Mouse (Mus musculus) hindbrain, embryonic 14.5 days (tissue): ENCODE results near the gene Stk10. TPM values are rescaled to one million over a fixed set of nuclear protein-coding genes. Genes with fewer than 3 reads are reported as not detected.

Experiments
- ATAC-seq: fragments of 200-750 bp; cut with Nextera tagmentation; 2 replicates; pipeline ENCODE4 v1.8.0; 2017; ENCODE audit warnings: moderate number of reproducible peaks, mild to moderate bottlenecking, moderate TSS enrichment, moderate library complexity; ENCODE audit not compliant: low FRiP score
- DNase-seq: peaks from one replicate; pipeline ENCODE4 v3.0.0-alpha.2; 2015; ENCODE audit warnings: low spot score
- H3K27ac ChIP-seq: fragments of 300-500 bp; sonication (generic); 2 replicates; pipeline ENCODE4 v1.5.1; 2014; ENCODE audit warnings: mild to moderate bottlenecking, moderate library complexity
- H3K27me3 ChIP-seq: fragments of 300-500 bp; sonication (generic); 2 replicates; pipeline ENCODE4 v1.6.1; 2014; ENCODE audit warnings: mild to moderate bottlenecking, low read length, mixed read lengths; ENCODE audit not compliant: control insufficient read depth, insufficient read depth
- H3K36me3 ChIP-seq: fragments of 300-500 bp; sonication (generic); replicated peaks from 2 replicates; pipeline ENCODE4 v1.6.1; 2014; ENCODE audit not compliant: control insufficient read depth, insufficient read depth
- H3K4me1 ChIP-seq: fragments of 300-500 bp; sonication (generic); replicated peaks from 2 replicates; pipeline ENCODE4 v1.6.1; 2014; ENCODE audit warnings: antibody characterized with exemption, low read length, mixed read lengths; ENCODE audit not compliant: control insufficient read depth, insufficient read depth
- H3K4me2 ChIP-seq: fragments of 300-500 bp; sonication (generic); replicated peaks from 2 replicates; pipeline ENCODE4 v1.6.1; 2014; ENCODE audit warnings: mild to moderate bottlenecking, moderate library complexity
- H3K4me3 ChIP-seq: fragments of 300-500 bp; sonication (generic); replicated peaks from 2 replicates; pipeline ENCODE4 v1.5.1; 2014; ENCODE audit warnings: mild to moderate bottlenecking, low read length
- H3K9ac ChIP-seq: fragments of 300-500 bp; sonication (generic); 2 replicates; pipeline ENCODE4 v1.6.1; 2014
- H3K9me3 ChIP-seq: fragments of 300-500 bp; sonication (generic); 2 replicates; pipeline ENCODE4 v1.6.1; 2016; ENCODE audit warnings: low read length; ENCODE audit not compliant: control insufficient read depth
- WGBS: fragments of 180-500 bp; shearing (Covaris S2); extraction: QIAGEN DNeasy Blood & Tissue Kit; methylation state at CpG from one replicate; pipeline ENCODE4 v1.1.7; 2014; 5-methylcytosine and 5-hydroxymethylcytosine counted together
- polyA plus RNA-seq: library from polyadenylated mRNA; unstranded; fragments of >200 nt; fragmentation: Nextera tagmentation; extraction: Ambion mirVana; gene quantifications from 2 replicates; pipeline ENCODE4 v1.2.1, GENCODE M21; 2014

The Stk10 gene
- polyA plus RNA-seq, 1 experiment from 2014 or later = 2.2 TPM

DNA sequence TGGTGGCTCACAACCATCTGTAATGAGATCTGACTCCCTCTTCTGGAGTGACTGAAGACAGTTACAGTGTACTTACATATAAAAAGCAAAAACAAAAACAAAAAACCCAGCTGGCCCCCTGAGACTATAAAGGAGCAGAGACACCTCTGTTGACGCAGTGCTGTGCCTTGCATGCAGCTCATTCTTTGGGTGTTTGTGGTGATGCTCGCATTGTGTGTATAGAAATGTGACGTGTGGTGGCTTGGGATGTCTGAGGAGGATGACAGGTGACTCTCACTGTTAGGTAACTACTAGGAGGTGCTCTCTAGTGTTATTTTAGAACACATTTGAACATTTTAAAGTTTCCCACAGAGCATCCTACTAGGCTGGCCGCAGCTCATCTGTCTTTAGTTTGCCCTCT is 2.5 kb downstream of the Stk10 start:
- no peaks in the 10 kb centered on the region for H3K9me3 ChIP-seq
- 98% methylated on average over 4 of the region's 4 CpGs for WGBS
- peaks cover 33% of the 10 kb centered on the region; the same call in 1 of the 2 replicates for H3K4me1 ChIP-seq
- no peak overlapping the region for H3K4me2 ChIP-seq
- H3K27ac ChIP-seq = no peak overlapping the region
- H3K27me3 ChIP-seq = peaks cover 19% of the 10 kb centered on the region; the same call in 1 of the 2 replicates
- DNase-seq (no peak), ATAC-seq (no peak)
- H3K36me3 ChIP-seq = no peaks in the 10 kb centered on the region
- H3K4me3 ChIP-seq = no peak overlapping the region
- no peak overlapping the region for H3K9ac ChIP-seq

DNA sequence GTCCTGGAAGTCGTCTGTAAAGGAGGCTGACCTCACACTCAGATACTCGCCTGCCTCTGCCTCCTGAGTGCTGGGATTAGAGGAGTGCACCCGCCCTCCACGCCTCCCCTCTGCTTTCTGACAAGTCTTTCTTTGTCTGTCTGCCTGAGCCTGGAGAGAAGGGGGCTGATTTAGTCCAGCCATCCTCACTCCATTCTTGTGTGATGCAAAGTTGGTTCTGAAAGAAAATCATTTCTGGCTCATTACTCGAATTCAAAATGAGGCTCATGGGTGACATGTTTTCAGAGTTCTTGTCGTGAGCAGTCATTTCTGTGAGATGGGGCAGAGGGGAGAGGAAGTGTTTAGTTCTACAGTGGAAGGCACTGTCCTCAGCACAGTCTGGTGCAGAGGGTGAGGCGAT is 3.8 kb downstream of the Stk10 start:
- Histone ChIP-seq H3K27me3 (peaks cover 8% of the 10 kb centered on the region; the same call in 1 of the 2 replicates), H3K36me3 (no peaks in the 10 kb centered on the region), H3K4me2 (no peak overlapping the region), H3K4me1 (peaks cover 32% of the 10 kb centered on the region; the same call in 1 of the 2 replicates), H3K4me3 (no peak overlapping the region), H3K27ac (no peak overlapping the region), H3K9ac (no peak overlapping the region), H3K9me3 (no peaks in the 10 kb centered on the region)
- DNase-seq (no peak), ATAC-seq (no peak)
- WGBS = 18% methylated on average over 7 of the region's 7 CpGs

DNA sequence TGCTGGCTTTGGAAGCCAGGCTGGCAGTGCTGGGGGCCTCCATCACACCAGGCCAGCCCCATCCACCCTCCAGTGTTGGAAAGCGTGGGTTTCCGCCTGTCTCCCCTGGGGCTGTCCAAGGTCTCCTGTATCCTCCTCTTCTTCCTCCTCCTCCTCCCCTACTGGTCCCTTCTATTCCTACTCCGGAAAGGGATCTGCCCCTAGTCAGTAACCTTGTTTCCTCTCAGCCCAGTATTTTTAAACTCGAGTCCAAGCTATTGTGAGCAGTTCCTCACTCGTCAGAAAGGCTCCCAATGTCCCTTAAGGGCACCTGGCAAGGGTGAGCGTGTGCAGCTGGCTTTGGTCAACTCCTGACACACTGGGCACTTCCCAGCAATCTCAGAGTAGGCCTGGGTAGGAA is 5.3 kb downstream of the Stk10 start:
- Histone ChIP-seq H3K27ac (no peak overlapping the region), H3K9me3 (no peaks in the 10 kb centered on the region), H3K4me2 (no peak overlapping the region), H3K4me3 (no peak overlapping the region), H3K27me3 (no peaks in the 10 kb centered on the region), H3K36me3 (no peaks in the 10 kb centered on the region), H3K9ac (no peak overlapping the region), H3K4me1 (peaks cover 26% of the 10 kb centered on the region; the same call in 1 of the 2 replicates)
- ATAC-seq = no peak
- DNase-seq = no peak
- WGBS = 71% methylated on average over 6 of the region's 6 CpGs

DNA sequence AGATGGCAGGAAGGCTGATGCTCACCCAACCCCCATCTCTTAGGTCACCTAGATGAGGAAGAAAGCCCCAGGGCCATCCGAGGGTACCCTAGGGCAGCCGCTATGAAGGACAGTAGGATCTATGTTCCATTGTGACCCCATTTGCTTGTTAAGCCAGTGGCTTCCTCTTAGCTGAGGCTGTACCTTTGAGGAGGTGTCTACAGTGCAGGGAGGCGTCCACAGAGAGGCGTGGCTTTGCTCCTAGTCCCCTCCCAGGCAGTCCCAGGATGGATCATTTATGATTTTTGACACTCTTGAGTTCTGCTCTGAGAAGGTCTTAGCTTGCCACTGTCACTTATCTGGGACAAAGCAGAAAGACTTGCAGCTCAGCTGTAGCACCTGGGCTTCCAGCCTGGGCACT is 5.7 kb downstream of the Stk10 start:
- DNase-seq (no peak), ATAC-seq (no peak)
- H3K36me3 ChIP-seq = no peaks in the 10 kb centered on the region
- H3K4me2 ChIP-seq = no peak overlapping the region
- WGBS = 87% methylated on average over 4 of the region's 4 CpGs
- H3K27ac ChIP-seq = no peak overlapping the region
- H3K4me1 ChIP-seq = peaks cover 24% of the 10 kb centered on the region; the same call in 1 of the 2 replicates
- H3K4me3 ChIP-seq = no peak overlapping the region
- no peak overlapping the region for H3K9ac ChIP-seq
- no peaks in the 10 kb centered on the region for H3K27me3 ChIP-seq
- H3K9me3 ChIP-seq = no peaks in the 10 kb centered on the region

DNA sequence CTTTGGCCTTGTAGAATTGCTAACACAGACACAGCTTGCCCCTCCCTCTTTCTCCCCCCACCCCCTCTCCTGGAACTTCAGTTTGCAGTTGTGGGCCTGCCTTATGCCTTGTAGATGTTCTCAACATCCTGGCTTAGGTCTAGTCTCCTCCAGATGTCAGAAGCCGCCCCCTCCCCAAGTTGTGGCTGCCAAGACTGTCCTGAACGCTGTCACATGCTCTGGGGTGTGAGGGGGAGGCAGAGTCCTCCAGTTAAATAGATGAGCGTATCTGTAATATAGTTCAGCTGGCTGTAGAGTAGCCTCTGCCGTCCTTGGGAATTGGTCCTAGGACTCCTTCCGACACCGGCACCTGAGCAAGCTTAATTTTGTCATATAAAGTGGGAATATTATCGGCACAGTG is 6.6 kb downstream of the Stk10 start:
- H3K4me2 ChIP-seq = no peak overlapping the region
- DNase-seq = no peak
- H3K4me3 ChIP-seq = no peak overlapping the region
- 0 out of 2 replicates have a peak, but pooled peaks cover 16% of the 10 kb centered on the region for H3K4me1 ChIP-seq
- WGBS = 90% methylated on average over 7 of the region's 7 CpGs
- no peaks in the 10 kb centered on the region for H3K27me3 ChIP-seq
- no peak overlapping the region for H3K9ac ChIP-seq
- H3K27ac ChIP-seq = no peak overlapping the region
- ATAC-seq = no peak
- H3K9me3 ChIP-seq = no peaks in the 10 kb centered on the region
- H3K36me3 ChIP-seq = no peaks in the 10 kb centered on the region

DNA sequence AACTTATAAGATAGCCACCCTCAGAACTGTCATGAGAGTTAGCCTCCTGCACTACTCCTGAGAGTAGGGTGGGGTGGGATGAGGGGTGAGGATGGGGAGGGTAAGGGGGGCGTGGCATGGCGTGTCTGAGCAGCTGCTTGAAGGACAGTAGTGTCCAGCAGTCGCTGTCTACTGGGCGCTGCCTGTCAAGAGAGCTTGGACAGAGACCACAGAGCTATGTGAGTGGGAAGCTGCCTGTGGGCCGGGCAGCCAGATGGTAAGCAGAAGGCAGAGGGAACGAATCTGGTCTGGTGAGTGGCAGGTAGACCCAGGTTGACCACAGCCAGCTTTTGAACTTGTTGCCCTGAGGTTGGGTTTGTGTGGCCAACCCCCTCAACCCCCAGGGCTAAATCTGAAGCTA is 7.4 kb downstream of the Stk10 start:
- DNase-seq (no peak), ATAC-seq (no peak)
- Histone ChIP-seq H3K9me3 (no peaks in the 10 kb centered on the region), H3K4me3 (no peak overlapping the region), H3K36me3 (no peaks in the 10 kb centered on the region), H3K27ac (no peak overlapping the region), H3K4me2 (no peak overlapping the region), H3K4me1 (0 out of 2 replicates have a peak, but pooled peaks cover 16% of the 10 kb centered on the region), H3K9ac (no peak overlapping the region), H3K27me3 (no peaks in the 10 kb centered on the region)
- WGBS = 73% methylated on average over 6 of the region's 6 CpGs

DNA sequence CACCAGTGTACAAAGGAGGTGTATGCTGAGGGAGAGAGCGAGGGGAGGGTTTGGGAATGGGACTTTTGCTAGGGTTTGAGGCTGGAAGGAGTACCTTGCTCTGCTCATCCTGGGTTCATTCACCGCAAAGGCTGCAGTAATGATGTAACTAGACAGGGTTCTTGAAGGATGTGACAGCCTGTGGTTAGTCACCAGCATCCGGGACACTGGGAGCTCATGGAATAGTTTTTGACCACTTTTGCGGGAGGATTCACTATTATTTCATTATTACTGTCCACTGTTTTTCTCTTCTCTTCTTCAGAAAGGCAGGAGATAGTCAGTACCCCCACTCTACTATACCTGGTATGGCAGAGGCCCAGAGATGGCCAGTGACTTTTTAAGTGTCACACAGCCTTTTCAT is 9.1 kb downstream of the Stk10 start:
- H3K4me1 ChIP-seq = 0 out of 2 replicates have a peak, but pooled peaks cover 15% of the 10 kb centered on the region
- H3K27me3 ChIP-seq = no peaks in the 10 kb centered on the region
- no peak overlapping the region for H3K27ac ChIP-seq
- H3K4me2 ChIP-seq = no peak overlapping the region
- H3K9me3 ChIP-seq = no peaks in the 10 kb centered on the region
- no peak overlapping the region for H3K4me3 ChIP-seq
- ATAC-seq = no peak
- 96% methylated on average over 4 of the region's 4 CpGs for WGBS
- no peak overlapping the region for H3K9ac ChIP-seq
- no peaks in the 10 kb centered on the region for H3K36me3 ChIP-seq
- no peak for DNase-seq

DNA sequence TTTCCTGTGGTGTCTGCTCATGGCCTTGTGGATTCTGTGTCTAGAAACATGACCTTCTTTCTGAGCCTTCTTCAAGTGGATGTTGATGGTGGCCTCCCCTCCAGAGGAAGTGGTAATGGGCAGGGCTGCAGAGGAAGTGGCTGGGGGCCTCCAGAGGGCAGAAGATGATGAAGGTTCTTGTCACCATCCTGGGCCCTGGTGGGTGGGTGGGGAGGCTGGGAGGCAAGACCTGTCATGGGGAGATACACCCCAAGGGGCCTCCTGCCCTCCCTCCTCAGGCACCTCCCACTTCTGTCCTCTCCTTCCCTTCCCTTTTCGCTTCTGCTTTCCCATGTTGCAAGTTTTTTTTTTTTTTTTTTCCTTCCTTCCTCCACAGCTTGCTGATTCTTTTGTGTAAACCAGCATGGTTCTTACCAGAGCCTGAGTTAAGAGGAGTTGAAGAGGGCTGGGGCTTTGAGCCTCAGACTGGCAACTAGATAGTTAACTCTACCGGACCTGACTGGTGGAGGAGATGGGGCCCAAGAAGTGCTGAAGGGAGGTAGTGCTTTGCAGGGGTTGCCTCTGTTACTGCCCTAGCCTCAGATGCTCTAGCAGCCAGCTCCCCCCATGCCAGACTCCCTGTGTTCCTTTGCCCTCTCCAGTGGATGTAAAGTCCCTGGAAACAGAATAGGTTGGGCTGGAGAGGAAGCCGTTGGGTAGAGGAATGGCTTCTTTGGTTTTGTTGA is 9.7 kb downstream of the Stk10 start:
- no peaks in the 10 kb centered on the region for H3K27me3 ChIP-seq
- WGBS = 34% methylated on average over 3 of the region's 3 CpGs
- H3K9me3 ChIP-seq = no peaks in the 10 kb centered on the region
- DNase-seq (no peak), ATAC-seq (no peak)
- H3K36me3 ChIP-seq = no peaks in the 10 kb centered on the region
- H3K27ac ChIP-seq = no peak overlapping the region
- H3K9ac ChIP-seq = no peak overlapping the region
- no peak overlapping the region for H3K4me3 ChIP-seq
- 0 out of 2 replicates have a peak, but pooled peaks cover 9% of the 10 kb centered on the region for H3K4me1 ChIP-seq
- H3K4me2 ChIP-seq = no peak overlapping the region

DNA sequence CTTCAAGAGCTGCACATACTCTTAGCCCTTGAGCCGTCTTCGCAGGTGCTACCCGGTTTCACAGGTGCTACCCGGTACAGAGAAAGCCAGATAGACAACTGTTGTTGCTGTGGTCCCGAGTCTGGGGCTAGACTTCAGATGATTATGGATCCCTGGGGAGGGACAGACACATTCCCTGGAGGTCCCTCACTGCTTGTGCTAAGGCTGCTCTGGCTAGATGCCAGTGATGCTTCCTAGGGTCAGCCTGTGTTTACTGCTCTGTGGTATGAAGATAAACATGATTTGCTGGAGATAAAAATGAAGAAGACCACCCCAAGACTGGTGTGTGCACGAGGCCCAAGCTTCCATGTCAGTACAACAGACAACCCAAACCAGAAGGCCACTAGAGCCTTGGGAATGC is 10.9 kb downstream of the Stk10 start:
- H3K9me3 ChIP-seq = no peaks in the 10 kb centered on the region
- no peak overlapping the region for H3K27ac ChIP-seq
- H3K36me3 ChIP-seq = no peaks in the 10 kb centered on the region
- WGBS = 83% methylated on average over 6 of the region's 6 CpGs
- H3K4me2 ChIP-seq = no peak overlapping the region
- H3K27me3 ChIP-seq = no peaks in the 10 kb centered on the region
- H3K4me3 ChIP-seq = no peak overlapping the region
- H3K4me1 ChIP-seq = peaks cover 4% of the 10 kb centered on the region; the same call in 1 of the 2 replicates
- ATAC-seq (no peak), DNase-seq (no peak)
- no peak overlapping the region for H3K9ac ChIP-seq
